Mouse (Mus musculus): ENCODE results near the gene Gm20911. TPM values are rescaled to one million over a fixed set of nuclear protein-coding genes. Genes with fewer than 3 reads are reported as not detected.
"Not testable (repeated sequence)": the region's sequence is repeated elsewhere in the genome, so short reads cannot be mapped to it uniquely, and the experiment has no call there.

The Gm20911 gene
- polyA plus RNA-seq (2012; ENCODE audit: insufficient read depth, low replicate concordance): not detected in 2 replicates

DNA sequence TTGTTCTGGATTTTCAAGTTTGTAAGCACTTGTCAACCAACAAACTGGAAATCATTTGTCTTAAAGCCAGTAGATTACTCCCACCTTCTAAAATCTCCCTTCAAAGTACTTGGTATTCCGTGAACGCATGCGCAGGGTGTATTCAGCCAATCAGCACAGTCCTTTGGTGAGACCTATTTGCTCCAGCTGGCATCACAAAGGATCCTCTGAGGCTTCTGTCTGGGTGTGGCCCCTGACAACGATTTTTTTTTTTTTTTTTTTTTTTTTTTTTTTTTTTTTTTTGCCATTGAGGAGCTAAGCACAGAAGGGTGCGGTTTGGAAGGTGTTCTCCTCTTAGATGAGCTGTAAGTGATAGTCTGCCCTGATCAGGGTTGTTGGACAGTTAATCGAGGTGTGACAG is at the start of gene Gm20911:
Gene Gm20911 (plus strand): TSS at position 301 of the 400 bp plus-strand sequence.
- H3K9me3 ChIP-seq; H3K36me3 ChIP-seq (replicated peaks; ENCODE audit: low read length); H3K4me3 ChIP-seq (replicated peaks); H3K4me1 ChIP-seq; H3K27me3 ChIP-seq (replicated peaks): not testable (repeated sequence)
